Mouse (Mus musculus) mature B cell (primary cell): ENCODE data around the gene Col4a3.

Source experiments
- in situ Hi-C: fragments of 300-500 bp; cut with MboI; formaldehyde crosslinking; loops from 2 replicates; pipeline ENCODE4 v1.14.3; 2019

Gene Col4a3

GRCm38 (mm10) chr1:82605856-82606255 is 19.1 kb downstream of the Col4a3 start:
- in situ Hi-C loops = no loop called here

- in situ Hi-C loops = no loop called here
These were observed 22.0 kb downstream of the Col4a3 start for GRCm38 (mm10) chr1:82608646-82609262.

DNA sequence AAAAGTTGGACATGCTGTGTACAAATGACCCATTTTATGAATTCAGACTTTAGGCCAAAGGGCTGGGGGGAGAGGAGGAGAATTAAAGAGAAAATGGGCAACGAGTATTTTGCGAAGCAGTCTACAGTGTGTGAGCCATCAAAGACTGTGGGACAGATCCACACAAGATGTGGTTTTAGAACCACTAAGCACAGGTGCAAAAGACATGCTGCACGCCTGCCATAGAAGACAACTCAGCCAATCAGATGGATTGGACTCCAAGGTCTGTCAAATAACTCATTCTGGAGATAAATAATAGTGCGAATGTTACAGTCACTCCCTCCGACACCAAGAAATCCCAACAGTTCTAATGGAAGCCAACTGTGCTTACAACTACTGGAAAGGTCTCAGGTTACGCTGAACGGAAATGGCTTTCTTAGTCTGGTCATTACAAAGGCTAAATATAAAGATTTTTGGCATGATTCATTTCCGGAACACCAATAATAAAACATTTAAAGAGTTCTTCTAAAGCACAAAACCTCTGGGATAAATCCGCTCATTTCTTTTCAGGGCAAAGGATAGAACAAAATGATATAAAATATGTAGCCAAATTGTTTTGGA is 25.4 kb downstream of the Col4a3 start:
- in situ Hi-C loops = no loop called here

- in situ Hi-C loops = no loop called here
These were observed 31.3 kb downstream of the Col4a3 start for GRCm38 (mm10) chr1:82618001-82618400.

DNA sequence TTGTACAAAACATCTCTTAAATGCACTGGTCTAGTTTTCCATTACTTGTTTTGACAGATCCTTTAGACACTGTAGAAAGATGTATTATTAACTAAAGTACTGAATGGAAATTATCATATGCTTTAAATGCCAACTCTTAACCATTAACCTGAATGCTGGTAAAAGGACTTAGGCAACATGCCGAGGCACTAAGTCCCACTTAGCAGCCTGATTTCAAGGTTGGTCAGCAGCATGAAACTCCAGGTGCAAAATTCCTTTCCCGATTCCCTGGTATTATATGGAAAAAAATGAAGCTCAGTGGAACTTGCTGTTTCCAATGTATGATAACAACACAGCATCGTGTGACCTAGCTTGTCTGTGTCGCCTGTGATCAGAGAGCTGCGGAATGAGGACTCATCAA is 31.9 kb downstream of the Col4a3 start:
- in situ Hi-C loops = no loop called here

GRCm38 (mm10) chr1:82619981-82620380 is 33.3 kb downstream of the Col4a3 start:
- in situ Hi-C loops = no loop called here

DNA sequence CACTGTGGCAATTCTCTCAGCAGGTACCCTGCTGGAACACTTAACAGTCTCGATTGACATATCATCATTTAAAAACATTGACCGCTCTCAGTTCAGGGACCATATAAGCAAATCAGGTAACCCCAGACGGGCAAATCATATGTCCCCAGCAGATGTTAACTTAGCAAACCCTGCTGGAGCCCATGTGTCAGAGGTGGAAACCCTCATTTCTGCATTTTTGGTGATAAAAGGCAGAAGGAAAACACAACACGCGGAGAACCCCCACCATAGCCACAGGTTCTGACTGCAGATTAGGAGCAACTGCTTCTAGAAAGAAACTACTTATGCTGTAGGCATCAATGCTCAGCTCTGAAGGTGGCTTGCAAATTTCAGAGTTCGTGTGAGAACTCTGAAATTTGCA is 38.2 kb downstream of the Col4a3 start:
- in situ Hi-C loops = no loop called here

GRCm38 (mm10) chr1:82625474-82625873 is 38.8 kb downstream of the Col4a3 start:
- in situ Hi-C loops = no loop called here

DNA sequence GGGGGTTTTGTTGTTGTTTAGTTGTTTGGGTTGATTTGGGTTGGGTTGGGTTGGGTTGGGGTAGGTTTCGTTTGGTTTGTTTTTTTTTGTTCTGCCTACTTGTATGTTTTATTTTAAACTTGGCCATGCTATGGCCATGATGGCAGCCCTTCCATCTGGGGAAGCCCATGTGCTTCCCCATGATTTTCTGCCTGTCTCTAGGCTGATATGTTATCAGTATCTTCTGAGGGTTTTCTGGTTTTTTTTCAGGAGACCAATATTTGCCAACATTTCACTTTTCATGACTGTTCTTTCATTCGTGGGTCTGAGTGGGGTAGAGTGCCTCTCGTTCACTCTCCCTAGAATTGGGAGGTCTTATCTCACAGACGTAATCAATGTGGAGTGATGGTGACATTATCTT is 40.9 kb downstream of the Col4a3 start:
- in situ Hi-C loops = no loop called here

DNA sequence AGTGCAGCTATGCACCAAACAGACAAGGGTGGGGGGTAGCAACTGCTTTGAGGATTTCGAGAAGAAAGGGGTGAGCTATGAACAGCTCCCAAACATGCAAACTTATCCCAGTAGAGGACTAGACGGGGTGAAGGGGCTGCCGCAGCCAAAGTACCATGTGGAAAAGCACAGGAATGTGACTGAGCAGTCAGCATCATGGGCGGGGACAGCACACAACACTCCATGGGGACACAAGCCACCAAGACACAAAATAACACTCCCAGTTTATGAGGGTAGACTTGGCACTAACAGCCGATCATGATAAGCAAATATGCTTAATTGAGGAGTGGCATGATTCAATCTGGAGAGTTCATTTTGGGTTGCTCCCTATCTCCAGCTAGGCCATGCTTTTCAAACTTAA is 42.8 kb downstream of the Col4a3 start:
- in situ Hi-C loops = no loop called here

DNA sequence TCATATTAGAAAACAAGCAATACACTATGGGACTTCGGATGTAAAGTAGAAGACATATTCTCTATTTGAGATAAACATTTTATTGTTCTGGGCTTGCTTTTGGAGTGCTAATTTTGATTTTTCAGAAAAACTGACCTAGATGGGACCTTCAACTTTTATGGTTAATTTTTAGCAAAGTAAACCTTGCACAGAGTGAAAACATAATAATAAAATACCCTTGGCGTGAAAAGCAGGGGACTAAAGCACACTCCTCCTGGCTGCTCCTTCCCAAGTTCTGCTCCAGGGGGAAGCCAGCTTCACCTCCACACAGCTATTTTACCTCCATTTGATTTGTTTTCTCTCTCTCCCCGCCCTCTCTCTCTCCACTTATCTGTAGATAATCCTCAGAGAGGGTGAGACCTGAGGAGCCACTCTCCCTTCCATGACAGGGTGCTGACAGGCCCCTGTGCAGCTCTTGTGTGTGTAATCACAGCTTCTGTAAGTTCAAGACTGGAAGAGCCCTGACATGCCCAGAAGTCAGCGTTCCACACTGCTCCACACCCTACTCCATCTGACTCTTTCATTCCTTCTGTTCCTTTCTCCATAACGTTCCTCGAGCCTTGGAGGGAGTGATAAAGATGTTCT is 44.6 kb downstream of the Col4a3 start:
- in situ Hi-C loops = no loop called here

DNA sequence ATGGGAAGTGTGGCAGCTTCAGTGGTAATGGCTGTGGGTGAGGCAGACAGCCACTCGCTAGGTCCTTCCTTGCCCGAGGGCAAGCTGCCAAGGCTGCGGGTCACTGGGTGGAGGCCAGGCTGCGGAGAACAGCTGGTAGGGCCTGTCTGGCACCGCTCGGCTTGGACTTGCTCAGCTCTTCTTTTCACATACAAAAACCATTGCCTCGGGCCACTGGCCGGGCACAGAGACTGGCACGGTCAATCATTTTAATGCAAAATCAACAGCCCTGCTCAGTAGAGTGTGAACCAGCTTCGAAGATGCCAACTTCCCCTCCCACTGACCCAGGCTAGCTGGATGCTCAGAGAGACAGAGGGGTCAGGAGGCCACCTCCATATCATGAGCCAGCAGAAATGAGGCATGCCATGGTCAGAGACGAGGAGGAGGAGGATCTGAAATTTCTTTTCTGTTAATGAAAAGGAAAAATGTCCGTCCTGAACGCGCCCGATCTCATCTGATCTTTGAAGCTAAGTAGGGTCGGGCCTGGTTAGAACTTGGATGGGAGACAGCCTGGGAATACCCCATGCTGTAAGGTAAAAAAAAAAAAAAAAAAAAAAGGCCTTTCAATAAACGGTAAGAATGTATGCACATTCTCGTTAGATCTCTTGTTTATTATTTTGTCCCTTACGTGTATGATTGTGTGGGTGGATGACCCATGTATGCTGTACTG is 48.0 kb downstream of the Col4a3 start:
- in situ Hi-C loops = no loop called here

- in situ Hi-C loops = no loop called here
These were observed 48.5 kb downstream of the Col4a3 start for GRCm38 (mm10) chr1:82635254-82635620.

- in situ Hi-C loops = no loop called here
These were observed 49.6 kb downstream of the Col4a3 start for GRCm38 (mm10) chr1:82636321-82636720.

- in situ Hi-C loops = no loop called here
These were observed 50.7 kb downstream of the Col4a3 start for GRCm38 (mm10) chr1:82637414-82637813.

DNA sequence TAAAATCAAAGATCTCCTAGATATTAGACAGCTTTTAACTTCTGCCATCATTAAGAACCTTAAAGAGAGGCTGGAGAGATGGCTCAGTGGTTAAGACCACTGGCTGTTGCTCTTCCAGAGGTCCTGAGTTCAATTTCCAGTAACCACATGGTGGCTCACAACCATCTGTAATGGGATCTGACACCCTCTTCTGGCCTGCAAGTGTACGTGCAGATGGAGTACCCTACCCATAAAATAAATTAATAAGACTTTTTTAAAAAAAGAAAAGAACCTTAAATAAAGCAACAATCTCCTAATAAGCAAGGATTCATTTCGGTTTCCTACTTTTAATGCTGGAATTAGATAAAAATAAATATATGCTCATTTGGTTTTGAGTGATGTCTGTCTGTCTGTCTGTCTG is 51.7 kb downstream of the Col4a3 start:
- in situ Hi-C loops = no loop called here

DNA sequence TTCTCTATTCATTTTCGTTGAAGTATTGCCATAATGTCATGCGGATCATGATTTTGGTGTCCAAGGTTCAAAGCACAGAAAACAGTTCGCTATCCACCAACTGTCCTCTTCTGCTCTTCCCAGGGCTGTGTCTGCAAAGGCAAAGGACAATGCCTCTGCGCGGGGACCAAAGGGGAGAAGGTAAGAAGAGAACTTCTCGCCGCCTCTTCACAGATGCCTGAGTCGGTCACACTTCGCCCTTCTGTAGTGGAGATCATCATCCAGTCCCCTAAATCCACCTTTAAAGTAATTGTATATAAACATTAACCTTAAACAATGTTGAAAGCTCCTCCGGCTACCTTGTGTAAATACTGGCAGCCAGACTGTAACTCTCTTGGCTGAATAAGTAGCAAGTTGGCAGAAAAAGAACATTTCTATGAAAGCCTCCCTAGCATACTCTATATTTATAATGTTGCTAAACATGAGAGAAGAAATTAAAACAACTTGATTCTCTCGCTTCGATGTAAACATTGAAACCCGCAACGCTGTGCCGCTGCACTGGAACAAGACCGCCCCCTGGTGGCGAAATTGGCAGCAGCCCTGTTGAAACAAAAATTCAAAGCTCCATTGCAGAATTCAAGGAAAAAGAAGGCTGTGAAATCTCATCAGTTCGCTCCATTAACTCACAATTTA is 54.7 kb downstream of the Col4a3 start:
- in situ Hi-C loops = no loop called here

GRCm38 (mm10) chr1:82647989-82648388 is 61.3 kb downstream of the Col4a3 start:
- in situ Hi-C loops = no loop called here

- in situ Hi-C loops = no loop called here
These were observed 64.1 kb downstream of the Col4a3 start for GRCm38 (mm10) chr1:82650868-82651267.

- in situ Hi-C loops = no loop called here
These were observed 67.3 kb downstream of the Col4a3 start for GRCm38 (mm10) chr1:82654046-82654445.

GRCm38 (mm10) chr1:82656452-82656851 is 69.7 kb downstream of the Col4a3 start:
- in situ Hi-C loops = no loop called here

DNA sequence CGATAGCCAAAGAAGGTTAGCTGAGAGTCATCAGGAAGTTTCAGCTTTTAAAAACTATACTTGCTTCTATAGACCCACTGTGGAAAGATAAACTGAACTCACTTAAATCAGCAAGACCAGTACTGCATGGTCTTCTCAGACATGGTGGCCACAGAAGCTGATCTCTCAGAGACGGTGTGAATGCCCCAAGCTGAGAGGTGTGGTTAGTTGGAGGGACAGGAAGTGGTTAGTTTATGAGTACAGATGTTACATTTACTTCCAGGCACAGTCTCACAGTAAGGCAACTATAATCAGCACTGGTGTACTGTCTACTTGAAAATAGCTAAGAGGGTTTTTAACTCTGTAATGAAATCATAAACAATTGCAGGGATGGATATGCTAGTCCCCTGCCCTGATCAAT is 75.5 kb downstream of the Col4a3 start:
- in situ Hi-C loops = no loop called here
